Mouse (Mus musculus) spleen, adult 2 months (tissue): ENCODE results near the gene Immp2l. TPM values are rescaled to one million over a fixed set of nuclear protein-coding genes. Genes with fewer than 3 reads are reported as not detected.
"Not testable (repeated sequence)": the region's sequence is repeated elsewhere in the genome, so short reads cannot be mapped to it uniquely, and the experiment has no call there.

Experiments
- DNase-seq, 2 experiments: peaks; one replicate each; pipeline versions ENCODE4 v3.0.0 to v3.0.0-alpha.2; 2012 to 2021; ENCODE audit warnings: low spot score in 2 of 2, low read depth in 1 of 2
- H3K27ac ChIP-seq: fragments of 200-500 bp; 2 replicates; pipeline ENCODE4 v1.5.1; 2012; ENCODE audit warnings: low read length, inconsistent platforms; ENCODE audit not compliant: insufficient read depth
- H3K27me3 ChIP-seq: fragments of 200-500 bp; 2 replicates; pipeline ENCODE4 v1.6.1; 2012; ENCODE audit warnings: mild to moderate bottlenecking, moderate library complexity, low read length, inconsistent platforms; ENCODE audit not compliant: control insufficient read depth, insufficient read depth
- H3K36me3 ChIP-seq: fragments of 200-500 bp; 2 replicates; pipeline ENCODE4 v1.6.1; 2012; ENCODE audit warnings: mild to moderate bottlenecking, low read length, inconsistent platforms; ENCODE audit not compliant: control insufficient read depth, insufficient read depth
- H3K4me1 ChIP-seq: fragments of 200-500 bp; 2 replicates; pipeline ENCODE4 v1.6.1; 2011; ENCODE audit warnings: inconsistent platforms; ENCODE audit not compliant: control insufficient read depth, insufficient read depth, insufficient read length
- H3K4me3 ChIP-seq: fragments of 200-500 bp; 2 replicates; pipeline ENCODE4 v1.5.1; 2011; ENCODE audit warnings: mild to moderate bottlenecking, inconsistent platforms; ENCODE audit not compliant: insufficient read depth, insufficient read length; ENCODE audit errors: extremely low read depth
- CTCF ChIP-seq: fragments of 200-500 bp; IDR thresholded peaks from 2 replicates; pipeline ENCODE4 v1.5.1; 2011; ENCODE audit warnings: mild to moderate bottlenecking, inconsistent platforms; ENCODE audit not compliant: insufficient read depth, insufficient read length, insufficient replicate concordance; ENCODE audit errors: extremely low read depth
- POLR2A ChIP-seq: fragments of 200-500 bp; IDR thresholded peaks from 2 replicates; pipeline ENCODE4 v1.6.1; 2011; ENCODE audit warnings: low read depth, low read length, inconsistent platforms
- WGBS: fragments of 180-500 bp; shearing (Covaris S2); methylation state at CpG from one replicate; pipeline ENCODE4 v1.1.7; 2018; 5-methylcytosine and 5-hydroxymethylcytosine counted together
- polyA plus RNA-seq: library from polyadenylated mRNA; depleted of rRNA; stranded (reverse); fragments of >200 nt; gene quantifications from 2 replicates; pipeline ENCODE4 v1.2.3, GENCODE M21; 2012

Gene Immp2l
- polyA plus RNA-seq, 1 experiment = 3.0 TPM

- H3K36me3 ChIP-seq = no peaks in the 10 kb centered on the region
- whole genome bisulfite sequencing = 81% methylated on average over 4 of the region's 4 CpGs
- no peak overlapping the region for H3K4me3 ChIP-seq
- no peaks in the 10 kb centered on the region for H3K27me3 ChIP-seq
- H3K27ac ChIP-seq = no peak overlapping the region
- TF ChIP-seq CTCF = no peak
- TF ChIP-seq POLR2A = no peak
- no peaks in the 10 kb centered on the region for H3K4me1 ChIP-seq
- no peak for DNase-seq
These were observed 38.1 kb upstream of the Immp2l start for GRCm38 (mm10) chr12:40985791-40986190.

- no peak overlapping the region for H3K4me3 ChIP-seq
- 90% methylated on average over 9 of the region's 9 CpGs for WGBS
- TF ChIP-seq POLR2A (no peak), CTCF (no peak)
- H3K4me1 ChIP-seq = no peaks in the 10 kb centered on the region
- no peaks in the 10 kb centered on the region for H3K36me3 ChIP-seq
- H3K27me3 ChIP-seq = no peaks in the 10 kb centered on the region
- H3K27ac ChIP-seq = no peak overlapping the region
- DNase-seq = no peak
These were observed 35.4 kb upstream of the Immp2l start for GRCm38 (mm10) chr12:40988311-40989065.

GRCm38 (mm10) chr12:40991647-40992046 is 32.2 kb upstream of the Immp2l start:
- no peak overlapping the region for H3K27ac ChIP-seq
- no peaks in the 10 kb centered on the region for H3K36me3 ChIP-seq
- no peak overlapping the region for H3K4me3 ChIP-seq
- no peaks in the 10 kb centered on the region for H3K4me1 ChIP-seq
- DNase-seq = no peak
- WGBS = 93% methylated on average over 4 of the region's 4 CpGs
- H3K27me3 ChIP-seq = no peaks in the 10 kb centered on the region
- TF ChIP-seq POLR2A = no peak
- no peak for TF ChIP-seq CTCF

GRCm38 (mm10) chr12:40992237-40992636 is 31.7 kb upstream of the Immp2l start:
- 71% methylated on average over 1 of the region's 1 CpGs for WGBS

GRCm38 (mm10) chr12:40994846-40995245 is 29.0 kb upstream of the Immp2l start:
- no peak for DNase-seq
- TF ChIP-seq POLR2A = no peak
- TF ChIP-seq CTCF = no peak
- Histone ChIP-seq H3K27me3 (no peaks in the 10 kb centered on the region), H3K36me3 (no peaks in the 10 kb centered on the region), H3K4me3 (no peak overlapping the region), H3K27ac (no peak overlapping the region), H3K4me1 (no peaks in the 10 kb centered on the region)
- WGBS = 89% methylated on average over 2 of the region's 2 CpGs

More at GRCm38 (mm10) chr12:40992237-40992636, 31.7 kb upstream of the Immp2l start:
- not testable (repeated sequence) for H3K27me3 ChIP-seq, H3K36me3 ChIP-seq, H3K4me3 ChIP-seq, H3K4me1 ChIP-seq, DNase-seq, H3K27ac ChIP-seq

- Histone ChIP-seq H3K4me1 (no peaks in the 10 kb centered on the region), H3K27me3 (no peaks in the 10 kb centered on the region), H3K27ac (no peak overlapping the region), H3K36me3 (no peaks in the 10 kb centered on the region), H3K4me3 (no peak overlapping the region)
- TF ChIP-seq POLR2A (no peak), CTCF (no peak)
- 80% methylated on average over 9 of the region's 9 CpGs for WGBS
- DNase-seq = no peak
These were observed 28.1 kb upstream of the Immp2l start for GRCm38 (mm10) chr12:40995618-40996370.

GRCm38 (mm10) chr12:41022516-41022915 is 1.4 kb upstream of the Immp2l start:
- H3K4me1 ChIP-seq = peaks cover 3% of the 10 kb centered on the region; the same call in 1 of the 2 replicates
- no peak overlapping the region for H3K27ac ChIP-seq
- WGBS = 91% methylated on average over 1 of the region's 1 CpGs
- no peaks in the 10 kb centered on the region for H3K36me3 ChIP-seq
- H3K27me3 ChIP-seq = no peaks in the 10 kb centered on the region
- no peak overlapping the region for H3K4me3 ChIP-seq
- TF ChIP-seq CTCF (no peak), POLR2A (no peak)
- DNase-seq = no peak
